Mouse (Mus musculus): ENCODE results near the gene Efemp2. TPM values are rescaled to one million over a fixed set of nuclear protein-coding genes. Genes with fewer than 3 reads are reported as not detected.
A peak's percentile ranks its signal among the peaks of the same experiment; 100 is the strongest.
"Not testable (repeated sequence)": the region's sequence is repeated elsewhere in the genome, so short reads cannot be mapped to it uniquely, and the experiment has no call there.

Gene Efemp2
- total and polyA plus RNA-seq, 3 experiments = 3.1 to 6.7 (median 4.6) TPM

DNA sequence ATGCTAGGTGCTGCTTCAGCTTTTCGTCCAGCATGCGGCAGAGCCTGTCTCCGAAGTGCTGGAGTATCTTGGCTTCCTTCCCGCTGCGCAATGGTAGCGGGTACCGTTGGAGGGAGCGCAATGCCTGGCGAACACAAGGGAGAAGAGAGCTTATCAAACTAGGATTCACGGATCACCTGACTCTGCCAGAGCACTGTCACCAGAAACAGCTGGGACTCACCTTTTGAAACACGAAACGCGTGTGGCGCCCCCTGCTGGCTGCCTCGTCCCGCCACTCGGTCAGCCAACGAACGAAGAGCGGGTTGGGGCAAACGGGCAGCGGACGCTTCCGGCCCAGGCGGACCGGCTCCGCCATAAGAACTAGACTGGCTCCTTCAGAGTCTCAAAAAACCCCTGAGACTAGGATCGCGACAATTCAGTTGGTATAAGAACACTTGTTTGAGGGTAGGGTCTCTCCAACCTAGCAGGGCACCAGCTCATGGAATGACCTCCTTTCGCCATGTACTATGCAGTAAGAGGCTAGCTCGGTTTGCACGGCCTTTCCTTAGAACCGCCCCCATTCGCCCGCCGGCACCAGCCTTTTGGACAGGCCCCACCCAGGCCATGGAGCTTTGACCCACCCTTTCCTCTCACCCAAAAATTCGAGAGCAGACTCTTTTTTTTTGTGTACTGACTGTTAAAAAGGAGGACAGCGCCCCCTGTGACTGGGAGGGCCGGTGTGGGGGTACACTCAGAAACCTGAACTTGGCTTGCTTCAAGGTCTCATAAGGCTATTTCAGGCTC is 14.2 kb downstream of the Efemp2 start, which contains the start of gene Mus81:
Gene Mus81 (minus strand): TSS at position 635 of the 783 bp plus-strand sequence.
- peak within 1 kb of the TSS; percentile 77 for H3K4me3 ChIP-seq (ENCODE audit: low read depth, low read length)
- ATAC-seq (ENCODE audit: extremely low read depth, insufficient number of reproducible peaks, low FRiP score, poor library complexity, severe bottlenecking) (peak; percentile 45), DNase-seq (ENCODE audit: low spot score) (peak; percentile 89)
- no peaks in the 10 kb centered on the region for H3K27me3 ChIP-seq (ENCODE audit: insufficient read depth, low read length)
- TF ChIP-seq CTCF (IDR thresholded peaks at IDR 0.05; ENCODE audit: low read depth, low read length) = peak; percentile 72
- no peak for TF ChIP-seq TAL1 (conservative IDR thresholded peaks at IDR 0.05; ENCODE audit: low read depth, low read length)
- H3K9me3 ChIP-seq (replicated peaks) = no peaks in the 10 kb centered on the region
- peaks cover 59% of the 10 kb centered on the region for H3K4me1 ChIP-seq (ENCODE audit: insufficient read depth, low read depth, low read length)
- H3K36me3 ChIP-seq (replicated peaks) = peaks cover 53% of the 10 kb centered on the region

DNA sequence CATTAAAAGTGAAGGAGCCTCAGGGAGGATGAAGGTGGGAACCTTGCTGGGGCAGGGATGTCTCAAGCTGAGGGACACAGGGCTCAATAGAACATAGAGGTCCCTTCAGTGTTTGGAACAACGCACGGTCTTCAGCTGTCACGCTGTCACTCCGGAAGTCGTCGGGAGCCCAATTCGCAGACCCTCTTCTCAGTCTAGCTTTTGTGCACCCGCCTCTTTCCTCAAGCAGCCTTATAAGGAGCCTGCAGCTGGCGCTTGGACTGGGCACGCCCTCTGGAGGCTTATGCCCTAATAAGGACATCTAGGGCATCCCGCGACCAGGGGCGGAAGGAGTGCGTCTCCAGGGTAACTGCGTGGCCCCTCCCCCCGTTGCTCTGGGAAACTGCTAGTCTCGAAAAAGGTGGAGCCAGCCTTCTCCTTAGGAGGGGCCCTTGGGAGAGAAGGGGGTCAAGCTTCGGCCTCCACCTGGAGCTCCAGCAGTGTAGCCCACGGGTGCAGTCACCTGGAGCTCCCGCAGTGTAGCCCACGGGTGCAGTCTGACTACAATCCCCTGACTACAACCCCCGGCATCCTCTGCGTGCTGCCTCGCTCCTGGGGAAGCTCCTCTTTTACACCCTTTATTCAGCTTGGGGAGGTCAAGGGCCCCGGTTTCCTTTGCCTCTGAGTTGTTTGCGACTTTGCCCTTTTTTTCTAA is 15.3 kb downstream of the Efemp2 start:
- Histone ChIP-seq H3K27me3 (ENCODE audit: insufficient read depth, low read length) (no peaks in the 10 kb centered on the region), H3K4me3 (ENCODE audit: low read depth, low read length) (peak overlapping the region; percentile 77), H3K4me1 (ENCODE audit: insufficient read depth, low read depth, low read length) (peaks cover 55% of the 10 kb centered on the region), H3K9me3 (replicated peaks) (no peaks in the 10 kb centered on the region), H3K36me3 (replicated peaks) (peaks cover 52% of the 10 kb centered on the region)
- DNase-seq (ENCODE audit: low spot score) (peak; percentile 87), ATAC-seq (ENCODE audit: extremely low read depth, insufficient number of reproducible peaks, low FRiP score, poor library complexity, severe bottlenecking) (peak; percentile 79)
- TF ChIP-seq TAL1 (conservative IDR thresholded peaks at IDR 0.05; ENCODE audit: low read depth, low read length) (no peak), GATA1 (IDR thresholded peaks at IDR 0.05; ENCODE audit: borderline replicate concordance, low read length) (no peak)

DNA sequence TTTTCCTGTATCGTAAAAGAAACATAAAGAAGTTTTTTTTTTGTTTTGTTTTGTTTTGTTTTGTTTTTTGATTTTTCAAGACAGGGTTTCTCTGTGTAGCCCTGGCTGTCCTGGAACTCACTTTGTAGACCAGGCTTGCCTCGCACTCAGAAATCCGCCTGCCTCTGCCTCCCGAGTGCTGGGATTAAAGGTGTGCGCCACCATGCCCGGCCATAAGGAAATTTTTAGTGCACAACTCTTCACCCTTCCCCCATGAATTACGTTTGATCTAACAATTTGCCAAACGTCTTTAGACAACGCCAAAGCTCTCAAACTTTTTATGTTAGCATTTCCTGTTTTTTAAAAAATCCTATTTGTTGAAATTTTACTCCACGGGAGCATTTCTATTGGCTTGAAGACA is 16.0 kb downstream of the Efemp2 start:
- H3K9me3 ChIP-seq (replicated peaks); H3K27me3 ChIP-seq (ENCODE audit: insufficient read depth, low read length); ATAC-seq (ENCODE audit: extremely low read depth, insufficient number of reproducible peaks, low FRiP score, poor library complexity, severe bottlenecking); DNase-seq (ENCODE audit: low spot score): not testable (repeated sequence)
- peak overlapping the region; percentile 45; the same call in 1 of the 2 replicates for H3K4me3 ChIP-seq (ENCODE audit: low read depth, low read length)
- H3K4me1 ChIP-seq (ENCODE audit: insufficient read depth, low read depth, low read length) = peaks cover 55% of the 10 kb centered on the region
- peaks cover 52% of the 10 kb centered on the region for H3K36me3 ChIP-seq (replicated peaks)

DNA sequence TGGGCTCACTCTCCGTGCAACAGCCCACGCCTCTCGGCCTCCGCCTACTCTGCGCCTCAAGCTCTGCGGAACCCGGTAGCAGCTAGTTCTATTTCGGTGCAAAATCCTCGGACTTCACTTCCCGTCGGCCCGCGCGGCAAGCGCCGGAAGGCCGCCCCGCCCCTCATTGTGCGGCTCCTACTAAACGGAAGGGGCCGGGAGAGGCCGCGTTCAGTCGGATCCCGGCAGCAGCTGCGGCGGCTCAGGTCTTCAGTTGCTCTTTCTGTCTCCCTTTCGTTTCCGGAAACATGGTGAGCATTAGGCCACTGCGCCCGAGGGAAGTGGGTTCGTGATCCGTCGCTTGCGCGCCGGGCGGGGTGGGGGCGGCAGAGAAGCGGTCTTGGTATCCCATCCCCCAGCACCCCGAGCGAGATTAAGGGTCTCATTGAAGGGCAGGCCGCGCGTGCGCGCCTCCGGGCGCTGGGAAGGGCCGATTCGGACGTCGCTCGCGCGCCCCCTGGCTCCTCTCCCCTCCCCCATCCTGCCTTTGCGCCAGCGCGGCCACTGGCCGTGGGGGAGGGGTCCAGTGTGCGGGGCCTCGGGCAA is 16.7 kb downstream of the Efemp2 start, which contains the start of gene Cfl1:
Gene Cfl1 (plus strand): TSS at position 143 of the 585 bp plus-strand sequence.
- Histone ChIP-seq H3K36me3 (replicated peaks) (peaks cover 52% of the 10 kb centered on the region), H3K4me1 (ENCODE audit: insufficient read depth, low read depth, low read length) (peaks cover 57% of the 10 kb centered on the region), H3K27me3 (ENCODE audit: insufficient read depth, low read length) (no peaks in the 10 kb centered on the region), H3K4me3 (ENCODE audit: low read depth, low read length) (peak within 1 kb of the TSS; percentile 98), H3K9me3 (replicated peaks) (no peaks in the 10 kb centered on the region)
- ATAC-seq (ENCODE audit: extremely low read depth, insufficient number of reproducible peaks, low FRiP score, poor library complexity, severe bottlenecking) (peak; percentile 41; the same call in 1 of the 2 replicates), DNase-seq (ENCODE audit: low spot score) (peak; percentile 82)
- TF ChIP-seq GATA1 (IDR thresholded peaks at IDR 0.05; ENCODE audit: borderline replicate concordance, low read length) = no peak
- peak; percentile 28; the same call in 1 of the 2 replicates for TF ChIP-seq POLR2AphosphoS5 (IDR thresholded peaks at IDR 0.05; ENCODE audit: insufficient replicate concordance, low read depth, low read length)

DNA sequence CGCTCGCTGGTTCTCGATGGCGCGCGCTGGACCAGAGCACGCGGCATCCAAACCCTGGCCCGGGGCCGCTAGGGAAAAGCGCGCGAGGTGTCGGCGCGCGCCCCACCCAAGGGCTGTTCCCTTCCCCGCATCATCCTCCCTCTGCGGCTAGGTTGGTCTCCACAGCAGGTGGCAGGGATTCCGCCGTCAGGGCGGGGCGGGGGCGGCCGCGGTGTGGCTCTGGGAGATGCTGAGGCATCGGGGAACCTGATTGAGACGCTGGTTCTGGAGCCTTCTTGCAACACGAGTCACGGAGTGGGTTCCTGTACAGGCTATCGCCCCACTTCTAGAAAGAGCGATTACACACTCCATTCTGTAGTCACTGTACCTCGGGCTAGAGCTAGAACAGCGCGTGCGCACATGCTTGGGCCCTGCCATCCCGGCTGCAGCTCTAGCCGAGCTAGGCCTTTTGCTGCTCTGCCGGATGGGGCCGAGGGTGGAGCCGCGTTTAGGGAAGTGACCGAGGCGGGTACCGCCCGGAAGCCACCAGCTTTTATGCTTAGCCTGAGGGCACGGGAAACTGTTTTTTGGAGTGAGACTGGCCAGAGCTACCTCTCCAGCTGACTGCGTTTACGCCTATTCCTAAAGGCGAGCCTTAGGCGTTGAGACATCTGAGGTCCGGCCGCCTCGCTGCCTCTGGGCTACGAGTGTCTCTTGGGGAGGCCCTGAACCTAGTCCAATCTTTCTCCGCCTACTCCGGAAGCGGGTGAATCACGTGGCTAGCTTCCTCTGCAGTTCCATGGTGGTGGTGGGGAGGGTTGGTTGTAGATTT is 17.3 kb downstream of the Efemp2 start:
- ATAC-seq (ENCODE audit: extremely low read depth, insufficient number of reproducible peaks, low FRiP score, poor library complexity, severe bottlenecking) = peak; percentile 37; the same call in 1 of the 2 replicates
- peak; percentile 75 for DNase-seq (ENCODE audit: low spot score)
- Histone ChIP-seq H3K4me1 (ENCODE audit: insufficient read depth, low read depth, low read length) (peaks cover 57% of the 10 kb centered on the region), H3K4me3 (ENCODE audit: low read depth, low read length) (peak overlapping the region; percentile 98), H3K9me3 (replicated peaks) (no peaks in the 10 kb centered on the region), H3K27me3 (ENCODE audit: insufficient read depth, low read length) (no peaks in the 10 kb centered on the region), H3K36me3 (replicated peaks) (peaks cover 52% of the 10 kb centered on the region)
- TF ChIP-seq TAL1 (conservative IDR thresholded peaks at IDR 0.05; ENCODE audit: low read depth, low read length) (no peak), GATA2 (IDR thresholded peaks at IDR 0.05; ENCODE audit: borderline replicate concordance, low read depth, low read length) (no peak), CTCF (IDR thresholded peaks at IDR 0.05; ENCODE audit: low read depth, low read length) (no peak), POLR2AphosphoS5 (IDR thresholded peaks at IDR 0.05; ENCODE audit: insufficient replicate concordance, low read depth, low read length) (peak; percentile 66; the same call in 1 of the 2 replicates)

DNA sequence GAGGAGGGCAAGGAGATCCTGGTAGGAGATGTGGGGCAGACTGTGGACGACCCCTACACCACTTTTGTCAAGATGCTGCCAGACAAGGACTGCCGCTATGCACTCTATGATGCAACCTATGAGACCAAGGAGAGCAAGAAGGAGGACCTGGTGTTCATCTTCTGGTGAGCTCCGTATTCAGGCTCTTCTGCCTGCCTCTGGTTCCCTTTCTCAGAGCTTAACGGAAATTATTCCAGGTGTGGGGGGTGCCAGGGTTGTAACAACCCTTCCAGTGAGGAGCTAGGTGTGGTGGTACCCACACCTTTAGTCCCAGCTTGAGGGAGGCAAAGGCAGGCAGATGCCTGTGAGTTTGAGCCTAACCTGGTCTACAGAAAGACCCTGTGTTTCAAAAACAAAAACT is 18.9 kb downstream of the Efemp2 start:
- ATAC-seq (ENCODE audit: extremely low read depth, insufficient number of reproducible peaks, low FRiP score, poor library complexity, severe bottlenecking) (no peak), DNase-seq (ENCODE audit: low spot score) (no peak)
- H3K4me1 ChIP-seq (ENCODE audit: insufficient read depth, low read depth, low read length) = peaks cover 52% of the 10 kb centered on the region
- H3K4me3 ChIP-seq (ENCODE audit: low read depth, low read length) = no peak overlapping the region
- no peaks in the 10 kb centered on the region for H3K27me3 ChIP-seq (ENCODE audit: insufficient read depth, low read length)
- H3K36me3 ChIP-seq (replicated peaks) = peaks cover 56% of the 10 kb centered on the region
- H3K9me3 ChIP-seq (replicated peaks) = no peaks in the 10 kb centered on the region
- TF ChIP-seq GATA1 (IDR thresholded peaks at IDR 0.05; ENCODE audit: borderline replicate concordance, low read length) (no peak), GATA2 (IDR thresholded peaks at IDR 0.05; ENCODE audit: borderline replicate concordance, low read depth, low read length) (no peak), CTCF (IDR thresholded peaks at IDR 0.05; ENCODE audit: low read depth, low read length) (no peak), POLR2AphosphoS5 (IDR thresholded peaks at IDR 0.05; ENCODE audit: insufficient replicate concordance, low read depth, low read length) (no peak), TAL1 (conservative IDR thresholded peaks at IDR 0.05; ENCODE audit: low read depth, low read length) (no peak)

DNA sequence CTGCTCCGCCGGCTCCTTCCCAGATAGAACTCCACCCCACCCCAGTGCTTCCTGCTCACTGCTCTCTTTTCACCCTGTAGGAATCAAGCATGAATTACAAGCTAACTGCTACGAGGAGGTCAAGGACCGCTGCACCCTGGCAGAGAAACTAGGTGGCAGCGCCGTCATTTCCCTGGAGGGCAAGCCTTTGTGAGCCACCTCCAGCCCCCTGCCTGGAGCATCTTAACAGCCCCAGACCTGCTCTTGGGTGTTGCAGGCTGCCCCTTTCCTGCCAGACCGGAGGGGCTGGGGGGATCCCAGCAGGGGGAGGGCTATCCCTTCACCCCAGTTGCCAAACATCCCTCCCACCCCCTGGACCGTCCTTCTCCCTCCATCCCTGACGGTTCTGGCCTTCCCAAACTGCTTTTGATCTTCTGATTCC is 19.6 kb downstream of the Efemp2 start:
- H3K4me3 ChIP-seq (ENCODE audit: low read depth, low read length); ATAC-seq (ENCODE audit: extremely low read depth, insufficient number of reproducible peaks, low FRiP score, poor library complexity, severe bottlenecking); DNase-seq (ENCODE audit: low spot score); H3K27me3 ChIP-seq (ENCODE audit: insufficient read depth, low read length); H3K9me3 ChIP-seq (replicated peaks): not testable (repeated sequence)
- Histone ChIP-seq H3K36me3 (replicated peaks) (peaks cover 63% of the 10 kb centered on the region), H3K4me1 (ENCODE audit: insufficient read depth, low read depth, low read length) (peaks cover 49% of the 10 kb centered on the region)
